Mouse (Mus musculus) intestine, postnatal 0 days (tissue): ENCODE results near the gene Ppp2r2d. TPM values are rescaled to one million over a fixed set of nuclear protein-coding genes. Genes with fewer than 3 reads are reported as not detected.
A peak's percentile ranks its signal among the peaks of the same experiment; 100 is the strongest.

Experiments used
- ATAC-seq: fragments of 200-750 bp; cut with Nextera tagmentation; 2 replicates; pipeline ENCODE4 v1.8.0; 2017; ENCODE audit warnings: mild to moderate bottlenecking, moderate TSS enrichment, moderate library complexity
- H3K27ac ChIP-seq: fragments of 300-500 bp; sonication (generic); 2 replicates; pipeline ENCODE4 v1.5.1; 2014; ENCODE audit warnings: mild to moderate bottlenecking, low read depth, low read length, moderate library complexity
- H3K27me3 ChIP-seq: fragments of 300-500 bp; sonication (generic); replicated peaks from 2 replicates; pipeline ENCODE4 v1.6.1; 2014; ENCODE audit warnings: low read length, mixed read lengths; ENCODE audit not compliant: control insufficient read depth, insufficient read depth
- H3K36me3 ChIP-seq: fragments of 300-500 bp; sonication (generic); 2 replicates; pipeline ENCODE4 v1.6.1; 2014; ENCODE audit warnings: mild to moderate bottlenecking, moderate library complexity; ENCODE audit not compliant: control insufficient read depth, insufficient read depth
- H3K4me1 ChIP-seq: fragments of 300-500 bp; sonication (generic); replicated peaks from 2 replicates; pipeline ENCODE4 v1.6.1; 2014; ENCODE audit warnings: antibody characterized with exemption, low read length, mixed read lengths; ENCODE audit not compliant: control insufficient read depth, insufficient read depth
- H3K4me2 ChIP-seq: fragments of 300-500 bp; sonication (generic); replicated peaks from 2 replicates; pipeline ENCODE4 v1.6.1; 2014; ENCODE audit warnings: low read depth, mild to moderate bottlenecking, moderate library complexity
- H3K4me3 ChIP-seq: fragments of 300-500 bp; sonication (generic); 2 replicates; pipeline ENCODE4 v1.5.1; 2014; ENCODE audit warnings: low read depth, low read length
- H3K9ac ChIP-seq: fragments of 300-500 bp; sonication (generic); 2 replicates; pipeline ENCODE4 v1.6.1; 2014; ENCODE audit warnings: mild to moderate bottlenecking, low read depth, low read length
- H3K9me3 ChIP-seq: fragments of 300-500 bp; sonication (generic); 2 replicates; pipeline ENCODE4 v1.6.1; 2016; ENCODE audit warnings: mixed run types; ENCODE audit not compliant: control insufficient read depth
- CTCF ChIP-seq: sonication (generic); IDR thresholded peaks from 2 replicates; pipeline ENCODE4 v1.5.1; 2016; ENCODE audit warnings: low read depth, mild to moderate bottlenecking, control low read depth, antibody characterized with exemption, moderate library complexity
- WGBS: fragments of 180-500 bp; shearing (Covaris S2); extraction: QIAGEN DNeasy Blood & Tissue Kit; methylation state at CpG from one replicate; pipeline ENCODE4 v1.1.7; 2014; 5-methylcytosine and 5-hydroxymethylcytosine counted together
- polyA plus RNA-seq: library from polyadenylated mRNA; unstranded; fragments of >200 nt; fragmentation: Nextera tagmentation; extraction: Ambion mirVana; gene quantifications from 2 replicates; pipeline ENCODE4 v1.2.1, GENCODE M21; 2015

Ppp2r2d gene
- polyA plus RNA-seq, 1 experiment from 2014 or later: 27.2 TPM

- H3K4me2 ChIP-seq: no peak overlapping the region
- H3K9me3 ChIP-seq: no peaks in the 10 kb centered on the region
- no peaks in the 10 kb centered on the region for H3K4me1 ChIP-seq
- H3K27ac ChIP-seq: no peak overlapping the region
- no peak for ATAC-seq
- H3K9ac ChIP-seq: no peak overlapping the region
- no peaks in the 10 kb centered on the region for H3K27me3 ChIP-seq
- H3K36me3 ChIP-seq: peaks cover 68% of the 10 kb centered on the region
- TF ChIP-seq CTCF: no peak
- WGBS: 77% methylated on average over 3 of the region's 3 CpGs
- H3K4me3 ChIP-seq: no peak overlapping the region
These were observed 29.2 kb downstream of the Ppp2r2d start for GRCm38 (mm10) chr7:138875031-138875430.

DNA sequence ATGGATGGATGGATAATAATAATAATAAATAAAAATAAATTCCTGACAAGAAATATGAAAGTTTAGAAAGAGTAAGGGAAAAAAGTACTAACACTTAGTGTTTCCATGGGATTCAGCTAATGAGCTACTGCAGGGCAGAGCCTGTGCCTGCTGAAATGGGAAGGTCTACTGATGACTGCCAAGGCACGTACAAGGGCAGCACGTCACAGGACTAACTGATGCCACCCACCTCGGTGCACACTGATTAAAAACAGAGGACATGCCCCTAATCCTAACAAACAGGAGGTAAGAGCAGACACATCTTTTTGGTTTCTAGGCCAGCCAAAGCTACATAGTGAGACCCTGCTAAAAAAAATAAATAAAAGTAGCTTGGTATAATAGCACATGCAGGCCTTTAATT is 37.8 kb downstream of the Ppp2r2d start:
- Histone ChIP-seq H3K4me3 (no peak overlapping the region), H3K4me1 (no peaks in the 10 kb centered on the region), H3K36me3 (peaks cover 48% of the 10 kb centered on the region), H3K27ac (no peak overlapping the region), H3K9ac (no peak overlapping the region), H3K4me2 (no peak overlapping the region), H3K9me3 (no peaks in the 10 kb centered on the region), H3K27me3 (no peaks in the 10 kb centered on the region)
- no peak for TF ChIP-seq CTCF
- WGBS: 90% methylated on average over 3 of the region's 3 CpGs
- no peak for ATAC-seq

DNA sequence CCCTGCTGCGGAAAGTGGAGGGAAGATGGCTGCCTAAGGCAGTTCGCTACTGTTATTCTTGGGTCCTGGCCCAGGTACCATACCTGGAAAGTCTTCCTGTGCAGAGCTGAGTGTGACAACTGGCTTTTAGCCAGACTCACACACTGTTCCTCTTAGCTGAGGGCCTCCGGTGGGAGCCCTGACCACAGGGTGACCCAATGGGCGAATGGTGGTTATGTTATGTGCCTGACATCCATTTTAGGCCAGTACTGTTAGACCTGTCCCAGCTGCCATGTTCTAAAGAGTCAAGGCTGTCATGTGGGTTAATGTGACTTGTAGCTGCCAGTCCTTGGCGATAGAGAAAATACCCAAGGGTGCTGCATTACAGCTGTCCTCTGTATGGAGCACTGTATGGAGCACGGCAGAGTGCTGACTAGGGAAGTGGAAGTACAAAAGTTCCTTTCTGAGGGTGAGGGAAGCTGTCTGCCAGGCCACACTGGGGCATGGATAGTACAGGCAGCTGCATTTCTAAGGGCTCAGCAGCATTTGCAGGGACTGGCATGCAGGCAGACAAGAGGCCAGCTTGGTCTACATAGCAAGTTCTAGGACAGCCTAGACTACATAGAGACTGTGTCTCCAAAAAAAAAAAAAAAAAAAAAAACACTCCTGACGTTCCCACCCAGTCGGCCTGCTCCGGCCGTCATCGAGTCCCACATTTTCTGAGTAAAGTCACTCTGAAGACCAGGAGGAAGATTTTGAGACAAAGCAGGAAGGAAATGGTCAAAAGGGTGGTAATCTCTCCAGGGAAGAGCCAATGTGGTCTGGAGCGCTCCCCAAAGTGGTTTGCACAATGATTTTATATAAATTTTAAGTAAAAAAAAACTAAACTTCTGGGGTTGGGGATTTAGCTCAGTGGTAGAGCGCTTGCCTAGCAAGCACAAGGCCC is 39.7 kb downstream of the Ppp2r2d start:
- Histone ChIP-seq H3K27me3 (no peaks in the 10 kb centered on the region), H3K36me3 (peaks cover 31% of the 10 kb centered on the region), H3K9me3 (no peaks in the 10 kb centered on the region), H3K4me1 (no peaks in the 10 kb centered on the region), H3K4me2 (no peak overlapping the region), H3K4me3 (no peak overlapping the region), H3K9ac (no peak overlapping the region), H3K27ac (no peak overlapping the region)
- no peak for TF ChIP-seq CTCF
- no peak for ATAC-seq
- WGBS: 89% methylated on average over 13 of the region's 13 CpGs

DNA sequence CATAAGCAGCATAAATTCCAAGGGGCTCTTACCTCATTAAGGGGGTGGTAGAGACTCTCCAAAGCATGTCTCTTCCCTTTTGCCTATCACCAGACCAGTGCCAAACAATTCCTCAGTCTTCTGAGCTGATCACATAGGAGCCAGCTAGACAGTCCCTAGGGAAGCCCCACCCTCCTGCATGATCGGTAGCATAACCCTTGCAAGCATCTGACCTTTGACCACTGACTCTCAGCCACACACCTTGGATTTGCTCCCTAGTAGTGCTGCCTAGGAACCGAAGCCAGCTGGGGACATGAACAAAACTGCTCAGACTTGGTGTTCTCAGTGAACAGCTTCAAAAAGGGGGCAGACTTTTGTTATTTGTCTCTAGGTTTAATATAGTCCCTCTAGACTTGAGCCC is 52.2 kb downstream of the Ppp2r2d start:
- H3K9me3 ChIP-seq: no peaks in the 10 kb centered on the region
- TF ChIP-seq CTCF: no peak
- peaks cover 25% of the 10 kb centered on the region for H3K36me3 ChIP-seq
- 24% methylated on average over 2 of the region's 2 CpGs for WGBS
- ATAC-seq: peak; percentile 86
- H3K27me3 ChIP-seq: no peaks in the 10 kb centered on the region
- H3K9ac ChIP-seq: no peak overlapping the region
- no peaks in the 10 kb centered on the region for H3K4me1 ChIP-seq
- no peak overlapping the region for H3K4me3 ChIP-seq
- no peak overlapping the region for H3K4me2 ChIP-seq
- no peak overlapping the region for H3K27ac ChIP-seq

GRCm38 (mm10) chr7:138898743-138899142 is 52.9 kb downstream of the Ppp2r2d start:
- ATAC-seq: no peak
- TF ChIP-seq CTCF: no peak
- Histone ChIP-seq H3K4me3 (no peak overlapping the region), H3K27ac (no peak overlapping the region), H3K4me1 (no peaks in the 10 kb centered on the region), H3K4me2 (no peak overlapping the region), H3K36me3 (peaks cover 19% of the 10 kb centered on the region; the same call in 1 of the 2 replicates), H3K9ac (no peak overlapping the region), H3K9me3 (no peaks in the 10 kb centered on the region), H3K27me3 (no peaks in the 10 kb centered on the region)
- WGBS: 74% methylated on average over 4 of the region's 4 CpGs

DNA sequence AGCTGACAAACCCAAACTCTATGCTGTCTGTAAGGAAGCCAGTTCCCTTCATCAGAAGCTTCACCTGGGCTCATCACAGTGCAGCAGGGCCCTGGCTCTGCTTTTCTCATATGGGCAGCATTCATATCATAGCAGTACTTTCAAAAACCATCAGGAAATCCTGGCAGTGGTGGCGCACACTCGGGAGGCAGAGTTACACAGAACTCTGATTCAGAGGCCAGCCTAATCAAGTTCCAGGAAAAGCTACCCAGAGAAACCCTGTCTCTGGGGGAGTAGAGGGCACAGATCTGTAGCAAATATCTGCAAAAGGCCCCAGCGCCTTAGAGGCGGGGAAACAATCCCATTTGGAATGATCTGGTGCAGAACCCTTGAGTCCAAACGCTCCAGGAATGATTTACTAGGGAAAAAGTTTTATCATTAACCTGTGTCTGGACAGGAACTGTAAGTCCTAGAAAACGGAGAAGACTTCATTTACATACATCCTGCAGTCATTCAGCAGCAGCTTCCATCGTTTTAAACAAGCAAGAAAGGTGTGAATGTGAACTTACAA is 58.1 kb downstream of the Ppp2r2d start:
- no peak for ATAC-seq

More for the DNA sequence above, 58.1 kb downstream of the Ppp2r2d start:
- H3K27ac ChIP-seq: no peak overlapping the region
- WGBS: 28% methylated on average over 7 of the region's 7 CpGs
- H3K4me1 ChIP-seq: peaks cover 8% of the 10 kb centered on the region; the same call in 1 of the 2 replicates
- H3K4me3 ChIP-seq: no peak overlapping the region
- no peaks in the 10 kb centered on the region for H3K27me3 ChIP-seq
- no peaks in the 10 kb centered on the region for H3K36me3 ChIP-seq
- no peaks in the 10 kb centered on the region for H3K9me3 ChIP-seq
- H3K4me2 ChIP-seq: peak overlapping the region; percentile 37
- TF ChIP-seq CTCF: no peak
- H3K9ac ChIP-seq: no peak overlapping the region
